Comparison of ENCODE assay signal across 9 mouse cellular contexts in the genomic region with DNA sequence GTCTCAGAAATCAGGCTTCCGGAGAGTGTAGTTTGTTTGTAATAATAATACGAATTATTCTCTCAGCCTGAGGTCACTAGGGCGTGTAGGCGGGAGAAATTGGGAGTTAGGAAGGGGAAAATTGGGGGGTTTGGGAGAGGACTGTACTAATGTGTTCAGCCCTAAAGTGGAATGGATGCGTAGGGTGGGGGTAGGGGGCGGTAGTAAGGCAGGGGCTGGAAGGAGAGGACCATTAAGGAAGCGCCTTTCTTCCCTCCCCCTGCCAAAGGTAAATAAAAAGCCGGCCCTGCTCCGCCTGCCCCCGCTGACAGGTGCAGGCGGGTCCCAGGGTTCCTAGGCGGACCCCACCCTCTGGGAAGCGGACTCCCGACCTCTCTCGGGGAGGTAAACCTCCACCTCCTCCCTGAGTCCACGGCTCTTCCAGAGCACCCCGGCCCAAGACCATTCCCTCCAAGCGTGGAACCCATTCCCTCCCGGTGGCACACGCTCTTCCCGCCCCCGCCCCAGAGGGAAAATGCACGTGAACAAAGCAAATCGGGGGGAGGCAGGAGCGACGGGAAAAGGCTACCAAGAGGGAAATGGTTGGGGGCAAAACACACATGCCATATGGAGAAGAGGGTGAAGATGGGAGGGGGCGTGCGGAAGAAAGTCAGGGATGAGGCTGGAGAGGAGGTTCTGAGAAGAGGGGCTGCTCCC. TPM values are rescaled to one million over a fixed set of nuclear protein-coding genes. Genes with fewer than 3 reads are reported as not detected.
DNase-seq lines count a peak whose midpoint lies in the region; ATAC-seq and TF ChIP-seq lines count a peak whose summit lies in the region.
"Had no signal": no experiment of that assay in that cellular context is flagged by ENCODE, and none has a peak within 500 bp of the region (broad histone marks: within the 10 kb centered on the region; RNA-seq: fewer than 3 reads in every experiment).

No protein-coding gene starts in this region.

- H3K9me3 ChIP-seq in limb, embryonic 12.5 days: no peaks in the 10 kb centered on the region
- no peaks in the 10 kb centered on the region for H3K9me3 ChIP-seq in stomach, embryonic 16.5 days (replicated peaks; ENCODE audit: control insufficient read depth, low read length)

- peak overlapping the region; percentile 96 for H3K4me2 ChIP-seq in limb, embryonic 12.5 days
- peak overlapping the region; percentile 96 for H3K4me2 ChIP-seq in stomach, embryonic 16.5 days (ENCODE audit: low read depth, low read length)

- intact Hi-C loops in heart, adult 2 months (cut with DNase I): loop anchor here (2.0 to 10.0 kb wide), 2 partner anchors 97 to 559 kb away; no protein-coding TSS in a partner anchor
- intact Hi-C loops in heart, postnatal 25 days (cut with DNase I): loop anchor here (5.0 to 10.0 kb wide), 2 partner anchors 56 to 559 kb away; no protein-coding TSS in a partner anchor
- intact Hi-C loops in gastrocnemius, postnatal 36 days (cut with DNase I): no loop called here

- no peak overlapping the region for H3K27ac ChIP-seq in heart, adult 2 months
- H3K27ac ChIP-seq in limb, embryonic 12.5 days: no peak overlapping the region
- no peak overlapping the region for H3K27ac ChIP-seq in stomach, embryonic 16.5 days (ENCODE audit: low read length)

- no peak for TF ChIP-seq POLR2A in heart, adult 2 months (IDR thresholded peaks at IDR 0.05; ENCODE audit: insufficient read depth, low read depth, low read length)

- no peaks in the 10 kb centered on the region for H3K36me3 ChIP-seq in heart, adult 2 months (ENCODE audit: control insufficient read depth, insufficient read depth, low read length)
- no peaks in the 10 kb centered on the region; the same call in 1 of the 2 replicates for H3K36me3 ChIP-seq in limb, embryonic 12.5 days
- H3K36me3 ChIP-seq in stomach, embryonic 16.5 days (ENCODE audit: control insufficient read depth, insufficient read depth, low read length): no peaks in the 10 kb centered on the region

- no peak overlapping the region for H3K9ac ChIP-seq in heart, adult 2 months (ENCODE audit: low read depth, low read length)
- H3K9ac ChIP-seq in limb, embryonic 12.5 days (replicated peaks): peak overlapping the region; percentile 77
- peak overlapping the region; percentile 56; the same call in 1 of the 2 replicates for H3K9ac ChIP-seq in stomach, embryonic 16.5 days (ENCODE audit: low read length)

- no peak for DNase-seq in heart, adult 2 months
- no peak for DNase-seq in heart, postnatal 25 days (ENCODE audit: low spot score)
- DNase-seq in thymus, postnatal 4 days: peak; percentile 20
- DNase-seq in thymus, postnatal 25 days: no peak
- DNase-seq in gastrocnemius, adult 18-20 months (ENCODE audit: low spot score): no peak
- no peak for DNase-seq in gastrocnemius, postnatal 36 days

- no peak for TF ChIP-seq EP300 in heart, adult 2 months (IDR thresholded peaks at IDR 0.05; ENCODE audit: insufficient read depth, low read depth, low read length)

- H3K4me3 ChIP-seq in heart, adult 2 months: peak overlapping the region; percentile 50
- peak overlapping the region; percentile 72 for H3K4me3 ChIP-seq in limb, embryonic 12.5 days (replicated peaks)
- peak overlapping the region; percentile 60 for H3K4me3 ChIP-seq in stomach, embryonic 16.5 days (replicated peaks; ENCODE audit: low read length)

- H3K27me3 ChIP-seq in heart, adult 2 months (ENCODE audit: control insufficient read depth, insufficient read depth, low read length): peaks cover 10% of the 10 kb centered on the region
- H3K27me3 ChIP-seq in limb, embryonic 12.5 days: peaks cover 43% of the 10 kb centered on the region
- H3K27me3 ChIP-seq in stomach, embryonic 16.5 days (ENCODE audit: control insufficient read depth, insufficient read depth, low read length): peaks cover 27% of the 10 kb centered on the region

- ATAC-seq in limb, embryonic 12.5 days (ENCODE audit: insufficient number of reproducible peaks, insufficient read depth, low FRiP score, low TSS enrichment, low read depth): peak; percentile 52
- ATAC-seq in stomach, embryonic 16.5 days (ENCODE audit: insufficient read depth, low FRiP score): 0 out of 2 replicates have a peak, but pooled peaks have one; percentile 27

- H3K79me2 ChIP-seq in heart, adult 2 months (replicated peaks; ENCODE audit: control insufficient read depth, insufficient read depth, low read length): no peaks in the 10 kb centered on the region

- WGBS in heart, adult 2 months: 6% methylated on average over 28 of the region's 28 CpGs
- WGBS in limb, embryonic 12.5 days: 2% methylated on average over 28 of the region's 28 CpGs
- 2% methylated on average over 27 of the region's 28 CpGs for WGBS in stomach, embryonic 16.5 days

- TF ChIP-seq CTCF in heart, adult 2 months (IDR thresholded peaks at IDR 0.05): no peak

- peaks cover 2% of the 10 kb centered on the region for H3K4me1 ChIP-seq in heart, adult 2 months (ENCODE audit: control insufficient read depth, insufficient read depth, low read length)
- H3K4me1 ChIP-seq in limb, embryonic 12.5 days (replicated peaks): peaks cover 10% of the 10 kb centered on the region
- H3K4me1 ChIP-seq in stomach, embryonic 16.5 days (ENCODE audit: control insufficient read depth, insufficient read depth, low read length): peaks cover 7% of the 10 kb centered on the region

RNA-seq across cellular contexts. Expression of gene Fam131b, which starts 0.9 kb away (rescaled TPM):
- under 1 TPM; 0.60 to 0.61 TPM for total RNA-seq in heart, adult 2 months (2021)
- polyA plus RNA-seq in heart, adult 2 months (2012; rRNA removed): 0.82 and 0.88 TPM in 2 replicates
- total RNA-seq in heart, postnatal 25 days (2021): 1 to 10 TPM in 1 of 2 experiments, under 1 TPM in 1; 0.59 to 1.1 TPM
- 0.68 and 0.79 TPM in 2 replicates for polyA plus RNA-seq in limb, embryonic 12.5 days (2016; fragmentation: Nextera tagmentation; extraction: Ambion mirVana)
- 0.29 and 0.32 TPM in 2 replicates for polyA plus RNA-seq in stomach, embryonic 16.5 days (2015; fragmentation: Nextera tagmentation; extraction: Ambion mirVana)
- total RNA-seq in gastrocnemius, adult 18-20 months (2021): under 1 TPM; 0.21 to 0.30 TPM
- under 1 TPM; 0.25 to 0.26 TPM for total RNA-seq in gastrocnemius, postnatal 36 days (2021)
- total RNA-seq: hematopoietic stem cell, adult 5-6 weeks had no signal

RNA-seq across cellular contexts. Expression of gene Zyx, which starts 25.9 kb away (rescaled TPM):
- total RNA-seq in heart, adult 2 months (2021): 10 to 100 TPM; 45.8 to 60.2 TPM
- polyA plus RNA-seq in heart, adult 2 months (2012; rRNA removed): 77.7 and 110 TPM in 2 replicates
- 10 to 100 TPM; 57.1 to 59.8 TPM for total RNA-seq in heart, postnatal 25 days (2021)
- 86.1 and 109 TPM in 2 replicates for polyA plus RNA-seq in limb, embryonic 12.5 days (2016; fragmentation: Nextera tagmentation; extraction: Ambion mirVana)
- 99.0 and 107 TPM in 2 replicates for polyA plus RNA-seq in stomach, embryonic 16.5 days (2015; fragmentation: Nextera tagmentation; extraction: Ambion mirVana)
- total RNA-seq in gastrocnemius, adult 18-20 months (2021): 10 to 100 TPM; 20.2 to 25.5 TPM
- total RNA-seq in gastrocnemius, postnatal 36 days (2021): 10 to 100 TPM; 21.9 to 26.6 TPM

RNA-seq across cellular contexts. Expression of gene Clcn1, which starts 37.0 kb away (rescaled TPM):
- total RNA-seq in heart, adult 2 months (2021): 1 to 10 TPM; 4.3 to 4.9 TPM
- 12.1 and 20.9 TPM in 2 replicates for polyA plus RNA-seq in heart, adult 2 months (2012; rRNA removed)
- total RNA-seq in heart, postnatal 25 days (2021): 1 to 10 TPM; 4.3 to 4.9 TPM
- polyA plus RNA-seq in limb, embryonic 12.5 days (2016; fragmentation: Nextera tagmentation; extraction: Ambion mirVana): 0.51 and 0.56 TPM in 2 replicates
- polyA plus RNA-seq in stomach, embryonic 16.5 days (2015; fragmentation: Nextera tagmentation; extraction: Ambion mirVana): 0.10 and 0.18 TPM in 2 replicates
- total RNA-seq in gastrocnemius, adult 18-20 months (2021): 100 to 1,000 TPM; 153 TPM
- 100 to 1,000 TPM; 134 to 146 TPM for total RNA-seq in gastrocnemius, postnatal 36 days (2021)
- total RNA-seq: hematopoietic stem cell, adult 5-6 weeks had no signal

RNA-seq across cellular contexts. Expression of gene Epha1, which starts 49.5 kb away (rescaled TPM):
- total RNA-seq in heart, adult 2 months (2021): under 1 TPM; 0.14 to 0.16 TPM
- 0.50 and 0.94 TPM in 2 replicates for polyA plus RNA-seq in heart, adult 2 months (2012; rRNA removed)
- under 1 TPM; 0.26 to 0.31 TPM for total RNA-seq in heart, postnatal 25 days (2021)
- polyA plus RNA-seq in limb, embryonic 12.5 days (2016; fragmentation: Nextera tagmentation; extraction: Ambion mirVana): 7.8 and 9.0 TPM in 2 replicates
- polyA plus RNA-seq in stomach, embryonic 16.5 days (2015; fragmentation: Nextera tagmentation; extraction: Ambion mirVana): 25.5 and 31.3 TPM in 2 replicates
- total RNA-seq in gastrocnemius, adult 18-20 months (2021): under 1 TPM; 0.07 to 0.23 TPM
- total RNA-seq in gastrocnemius, postnatal 36 days (2021): under 1 TPM in 1 of 2 experiments, not detected in 1; 0.10 TPM

RNA-seq across cellular contexts. Expression of gene Casp2, which starts 58.7 kb away (rescaled TPM):
- total RNA-seq in heart, adult 2 months (2021): 10 to 100 TPM in 1 of 2 experiments, 1 to 10 TPM in 1; 7.5 to 12.2 TPM
- polyA plus RNA-seq in heart, adult 2 months (2012; rRNA removed): 12.1 and 18.6 TPM in 2 replicates
- 10 to 100 TPM; 10.5 to 11.7 TPM for total RNA-seq in heart, postnatal 25 days (2021)
- polyA plus RNA-seq in limb, embryonic 12.5 days (2016; fragmentation: Nextera tagmentation; extraction: Ambion mirVana): 75.9 and 77.1 TPM in 2 replicates
- 47.2 and 58.2 TPM in 2 replicates for polyA plus RNA-seq in stomach, embryonic 16.5 days (2015; fragmentation: Nextera tagmentation; extraction: Ambion mirVana)
- total RNA-seq in gastrocnemius, adult 18-20 months (2021): 1 to 10 TPM; 3.7 to 4.1 TPM
- total RNA-seq in gastrocnemius, postnatal 36 days (2021): 1 to 10 TPM; 5.3 to 5.5 TPM

Comparison
In these comparisons a context has a peak if more than half of its experiments do, and no peak if none do; other contexts are left out.
1. RNA of gene Clcn1, which starts 37.0 kb away (total RNA-seq): 153 TPM in gastrocnemius, adult 18-20 months and 134 to 146 TPM in gastrocnemius, postnatal 36 days; 4.3 to 4.9 TPM in heart, adult 2 months and 4.3 to 4.9 TPM in heart, postnatal 25 days; every median in the first group is over 10 times any median in the second.
2. Peak in every context shown above with its lines, with median percentiles within 50 percentile points of each other: H3K4me3 ChIP-seq.